Mouse (Mus musculus): ENCODE data around the gene Scn1a. TPM values are rescaled to one million over a fixed set of nuclear protein-coding genes. Genes with fewer than 3 reads are reported as not detected.

The Scn1a gene
- polyA plus RNA-seq (2012; rRNA removed; ENCODE audit: low replicate concordance) = not detected in 2 replicates

DNA sequence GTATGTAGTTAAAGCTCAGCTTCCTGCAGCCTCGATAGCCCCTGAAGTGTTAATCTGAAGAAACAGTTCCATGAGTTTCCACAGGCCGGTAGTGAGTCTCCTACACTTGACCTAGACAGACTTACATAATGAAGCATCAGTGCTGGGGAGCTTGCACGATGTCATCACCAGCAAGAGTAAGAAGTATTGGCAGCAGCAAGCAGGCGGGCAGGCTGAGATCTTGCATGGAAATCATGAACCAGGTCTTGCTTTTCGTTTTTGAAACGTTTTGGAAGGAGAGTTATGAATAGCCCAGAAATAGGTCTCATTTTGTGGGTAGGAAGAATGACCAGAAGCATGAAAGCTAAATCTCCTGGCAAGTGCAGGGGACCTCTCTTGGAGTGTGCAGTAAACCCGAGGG lies at the start of gene Scn1a:
Gene Scn1a, minus strand, starts transcription at position 130 of the 400 bp plus-strand sequence.

DNA sequence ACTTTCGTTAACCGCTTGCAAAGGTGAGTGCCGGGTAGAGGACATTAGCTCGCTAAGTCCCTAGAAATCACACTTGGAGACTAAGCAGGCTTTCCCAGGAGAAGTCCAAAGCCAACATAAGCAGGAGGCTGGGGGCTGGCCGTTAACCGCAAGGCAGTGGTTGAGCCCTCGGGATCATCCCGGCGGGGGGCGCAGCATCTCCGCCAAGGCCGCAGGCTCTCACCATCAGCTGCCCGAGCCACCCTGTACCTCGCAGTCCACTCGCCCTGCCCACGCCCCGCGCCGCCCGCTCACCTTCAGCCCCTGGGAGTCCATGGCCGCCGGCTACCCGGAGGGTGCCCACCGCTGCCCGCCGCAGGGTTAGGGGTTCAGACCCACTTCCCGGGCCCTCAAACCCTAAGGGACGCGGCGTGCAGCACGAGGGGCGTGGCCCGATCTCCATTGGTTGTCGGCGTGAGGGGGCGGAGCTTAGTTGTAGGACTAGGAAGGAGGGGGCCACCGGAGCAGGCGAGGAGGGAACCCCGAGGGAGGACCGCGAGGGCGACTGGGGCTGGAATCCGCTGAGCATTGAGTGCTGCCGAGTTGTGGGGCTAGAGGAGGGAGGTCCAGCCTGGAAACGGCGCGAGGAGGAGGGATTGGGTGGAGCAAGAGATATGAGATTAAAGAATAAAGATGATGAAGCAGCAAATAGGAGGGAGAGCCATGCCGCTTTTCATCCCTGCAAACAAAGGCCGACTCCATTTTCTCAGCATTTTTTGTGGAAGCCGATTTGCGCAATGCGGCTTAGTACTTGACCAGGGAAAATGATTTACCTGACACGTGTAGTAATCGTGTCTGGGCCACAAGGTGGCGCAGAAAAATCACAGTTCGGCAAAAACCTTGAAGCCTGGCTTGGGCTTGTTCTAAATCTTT lies 184.2 kb downstream of the Scn1a start, which contains the start of gene Ttc21b:
Gene Ttc21b, minus strand, starts transcription at position 398 of the 912 bp plus-strand sequence.

Other genes with a start within 250 kb of the Scn1a start
- gene Ttc21b, start 184.2 kb downstream of the Scn1a start, polyA plus RNA-seq (2012; rRNA removed; ENCODE audit: low replicate concordance) = 0.11 and 0.50 TPM in 2 replicates
- not detected in 2 replicates for gene Scn9a, start 194.1 kb upstream of the Scn1a start, polyA plus RNA-seq (2012; rRNA removed; ENCODE audit: low replicate concordance)